Mouse (Mus musculus) thymus, postnatal 10 days (tissue): ENCODE results near the gene Baiap2l2.

Experiments used
- DNase-seq, 2 experiments: peaks; one replicate each; pipeline ENCODE4 v3.0.0; 2021; ENCODE audit warnings: low spot score in 2 of 2

The Baiap2l2 gene

DNA sequence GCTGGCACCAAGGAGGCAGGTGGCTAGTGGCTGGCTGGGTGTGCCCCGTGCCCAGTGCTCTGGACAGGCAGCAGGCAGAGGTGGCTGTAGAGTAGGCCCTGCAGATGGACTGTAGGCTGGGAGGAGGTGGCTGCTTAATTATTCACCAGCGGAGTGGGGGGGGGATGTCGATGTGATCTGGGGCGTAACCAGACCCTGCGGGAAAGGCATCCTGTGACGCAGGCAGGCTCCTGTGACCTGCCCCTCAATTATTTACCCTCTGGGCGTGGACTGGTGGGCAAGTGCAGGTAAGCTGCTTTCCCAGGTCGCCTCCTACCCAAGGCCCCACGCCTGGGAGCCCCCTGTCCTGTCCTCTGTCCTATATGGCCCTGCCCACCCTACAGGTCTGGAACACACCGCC lies at the start of gene Baiap2l2:
Gene Baiap2l2 (minus strand): TSS at position 139 of the 400 bp plus-strand sequence.
- DNase-seq, result no peak

DNA sequence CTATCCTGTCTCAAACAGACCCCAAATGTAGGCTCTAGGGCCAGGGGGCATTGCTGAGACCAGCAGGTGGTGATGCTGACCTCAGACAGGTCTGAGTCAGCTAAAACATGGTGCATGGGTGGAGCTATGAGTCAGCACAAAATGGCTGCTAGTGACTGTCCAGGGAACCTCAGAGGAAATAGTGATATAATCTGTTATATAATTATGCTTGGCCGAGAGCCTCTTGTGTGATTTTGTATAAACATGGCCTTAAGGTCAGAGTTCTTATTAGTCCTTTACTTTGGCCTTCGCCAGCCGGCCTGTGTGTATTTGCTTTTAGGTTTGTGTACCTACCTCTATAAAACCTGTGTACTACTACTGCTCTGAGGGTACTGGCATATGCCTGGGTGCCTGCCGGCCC lies 48.1 kb upstream of the Baiap2l2 start:
- no peak for DNase-seq

DNA sequence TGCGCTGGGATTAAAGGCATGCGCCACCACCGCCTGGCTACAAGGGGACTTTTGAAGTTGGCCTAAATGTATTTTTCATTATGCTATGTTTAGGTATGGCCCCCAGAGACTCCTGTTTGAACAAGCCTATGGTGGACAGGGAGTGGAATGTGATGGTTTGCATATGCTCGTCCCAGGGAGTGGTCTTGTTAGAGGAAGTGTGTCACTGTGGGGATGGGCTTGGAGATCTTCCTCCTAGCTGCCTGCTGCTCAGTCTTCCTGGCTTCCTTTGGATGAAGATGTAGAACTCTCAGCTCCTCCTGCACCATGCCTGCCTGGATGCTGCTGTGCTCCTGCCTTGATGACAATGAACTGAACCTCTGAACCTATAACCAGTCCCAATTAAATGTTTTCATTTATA lies 45.2 kb upstream of the Baiap2l2 start:
- no peak for DNase-seq

DNA sequence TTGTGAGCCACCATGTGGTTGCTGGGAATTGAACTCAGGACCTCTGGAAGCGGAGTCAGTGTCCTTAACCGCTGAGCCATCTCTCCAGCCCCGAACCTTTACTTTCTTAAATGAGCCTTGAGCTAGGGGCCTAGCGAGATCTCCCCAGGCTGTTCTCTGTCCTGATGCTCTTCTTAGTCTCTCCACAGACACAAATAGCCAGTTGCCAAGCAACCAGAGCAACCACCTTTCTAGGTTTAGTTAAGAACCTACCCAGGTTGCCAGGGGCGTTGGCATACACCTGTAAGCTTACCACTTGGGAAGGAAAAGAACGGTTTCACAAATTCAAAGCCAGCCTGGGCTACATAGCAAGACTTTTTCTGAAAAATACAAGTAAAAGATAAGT lies 44.6 kb upstream of the Baiap2l2 start:
- no peak for DNase-seq

DNA sequence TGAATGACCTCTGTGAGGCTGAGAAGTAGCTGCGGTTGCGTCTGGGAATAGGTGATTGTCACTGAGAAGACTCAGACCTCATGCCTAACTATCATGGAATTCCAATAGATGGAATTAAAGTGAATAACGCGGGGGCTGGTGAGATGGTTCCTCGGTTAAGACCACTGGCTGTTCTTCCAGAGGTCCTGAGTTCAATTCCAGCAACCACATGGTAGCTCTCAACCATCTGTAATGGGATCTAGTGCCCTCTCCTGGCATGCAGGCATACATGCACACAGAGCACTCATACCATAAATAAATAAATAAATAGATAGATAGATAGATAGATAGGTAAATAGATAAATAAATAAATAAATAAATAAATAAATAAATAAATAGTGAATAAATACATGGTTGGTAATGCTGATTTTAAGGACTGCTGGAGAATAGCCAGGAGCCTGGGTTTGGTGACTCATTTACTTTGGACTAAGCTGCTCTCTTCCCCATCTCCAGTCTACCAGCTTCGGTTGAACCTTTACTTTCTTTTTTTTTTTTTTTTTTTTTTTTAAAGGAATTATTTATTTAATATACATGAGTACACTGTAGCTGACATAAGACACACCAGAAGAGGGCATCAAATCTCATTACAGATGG lies 44.1 kb upstream of the Baiap2l2 start:
- DNase-seq, result no peak

DNA sequence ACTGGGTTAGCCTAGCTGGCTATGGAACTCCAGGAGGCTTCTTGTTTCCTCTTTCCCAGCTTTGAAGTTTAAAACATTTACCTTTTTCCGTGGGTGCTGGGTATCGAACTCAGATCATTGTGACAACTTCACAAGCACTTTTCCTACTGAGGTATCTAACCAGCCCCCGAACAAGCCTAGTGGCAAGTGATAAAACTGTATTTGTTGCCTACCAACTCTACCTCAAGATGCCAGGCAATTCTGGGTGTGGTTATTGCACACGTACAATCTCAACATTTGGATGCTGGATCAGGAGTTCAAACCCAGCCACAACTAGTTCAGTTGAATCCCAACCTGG lies 43.6 kb upstream of the Baiap2l2 start:
- DNase-seq, result no peak

DNA sequence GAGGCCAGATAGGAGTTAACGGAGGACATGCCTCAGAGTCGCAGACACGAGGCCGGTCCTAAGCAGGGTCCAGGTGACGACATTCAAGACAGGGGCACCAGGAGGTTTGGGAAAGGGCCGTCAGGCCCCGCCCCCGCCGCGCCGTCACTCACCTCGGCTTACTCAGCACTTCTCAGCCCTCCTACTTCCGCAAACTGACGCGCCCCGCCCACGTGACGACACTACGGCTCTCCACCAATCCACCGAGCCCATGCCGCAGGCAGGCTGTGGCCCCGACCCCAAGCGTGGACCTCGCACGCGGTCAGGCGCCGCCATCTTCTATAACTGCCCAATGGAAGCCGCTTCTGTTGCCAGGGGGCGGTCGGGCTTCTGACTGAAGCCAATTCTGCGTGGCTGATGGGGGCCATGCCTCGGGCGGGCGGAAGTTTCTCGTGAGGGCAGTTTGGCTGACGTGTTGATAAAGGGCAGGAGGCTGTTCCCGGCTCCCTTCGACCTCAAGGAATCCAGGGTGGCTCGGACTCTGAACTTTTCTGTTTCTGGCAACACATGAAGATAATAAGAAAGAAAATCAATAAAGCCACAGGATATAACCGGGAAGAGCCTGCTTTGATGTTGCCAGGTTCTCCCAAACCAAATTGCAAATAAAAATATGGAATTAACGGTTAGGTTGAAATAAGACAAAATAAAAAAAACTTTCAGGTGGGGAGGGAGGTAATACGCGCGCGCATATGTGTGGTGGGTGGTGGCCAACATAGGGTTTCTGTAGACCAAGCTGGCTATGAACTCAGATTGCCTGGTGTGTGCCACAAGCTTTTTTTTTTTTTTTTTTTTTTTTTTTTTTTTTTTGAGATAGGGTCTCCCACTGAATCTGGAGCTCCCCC lies 43.0 kb upstream of the Baiap2l2 start, which contains the start of gene Pla2g6:
Gene Pla2g6 (minus strand): TSS at position 333 of the 881 bp plus-strand sequence.
- DNase-seq, result peak; percentile 96

DNA sequence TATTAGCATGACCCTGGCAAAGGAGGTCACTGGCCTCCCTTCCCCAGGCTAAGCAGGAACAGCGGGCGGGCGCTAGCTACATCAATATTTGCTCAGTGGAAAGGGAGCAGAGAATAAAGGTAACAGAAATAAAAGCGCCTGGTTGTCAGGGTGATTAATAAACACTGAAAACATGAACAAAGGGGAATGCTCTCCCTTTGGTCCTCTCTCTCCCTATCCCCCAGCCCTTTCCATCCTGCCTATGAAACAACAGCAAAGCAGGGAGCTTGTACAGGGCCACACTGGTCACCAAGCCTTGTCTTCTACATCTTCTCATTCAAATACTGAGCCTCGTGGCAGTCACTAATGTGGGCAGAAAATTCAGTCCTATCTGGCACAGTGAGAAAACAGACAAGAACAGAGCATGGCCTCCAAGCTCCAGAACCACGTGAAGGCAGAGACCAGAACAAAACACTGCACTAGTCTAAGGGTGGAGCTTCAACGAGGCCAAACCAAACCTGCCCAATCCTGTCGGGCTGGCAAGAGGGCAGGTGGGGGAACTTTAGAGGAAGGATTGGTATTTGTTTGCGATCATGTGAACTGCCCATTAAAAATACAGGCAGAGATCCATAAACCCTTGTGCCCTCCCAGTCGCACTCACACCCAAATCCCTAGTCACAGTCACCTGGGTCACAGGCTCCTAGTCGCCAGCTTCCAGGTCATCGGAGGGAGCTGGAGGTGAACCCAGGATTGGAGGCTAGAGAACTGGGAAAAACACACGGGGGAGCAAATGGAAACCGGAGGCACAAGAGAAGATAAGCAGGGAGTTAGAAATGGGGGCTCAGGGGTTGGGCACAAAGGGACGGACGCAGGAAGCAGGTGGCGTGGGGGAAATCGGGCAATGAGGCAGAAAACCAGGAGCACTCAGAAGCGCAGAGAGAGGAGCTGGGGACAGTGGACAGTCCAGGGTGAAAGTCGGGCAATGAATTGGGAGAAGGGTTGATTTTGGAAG lies 41.9 kb upstream of the Baiap2l2 start:
- DNase-seq, result peak; percentile 36

DNA sequence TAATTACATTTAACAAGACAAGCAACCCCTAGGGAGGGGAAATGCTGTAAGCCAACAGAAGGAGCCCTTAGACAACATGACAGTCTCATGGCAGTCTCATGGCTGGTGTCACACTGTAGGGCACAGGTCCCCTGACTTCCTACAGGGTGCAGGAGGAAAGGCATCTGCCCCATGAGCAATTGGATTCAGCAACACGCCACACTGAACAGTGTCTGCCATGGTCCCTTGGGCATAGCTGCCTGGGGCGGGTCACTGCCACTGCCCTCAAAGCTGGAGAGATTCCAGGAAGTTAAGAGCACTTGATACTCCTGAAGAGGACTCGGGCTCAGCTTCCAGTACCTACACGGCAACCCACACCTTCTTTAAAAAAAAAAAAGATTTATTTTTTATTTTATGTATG lies 40.9 kb upstream of the Baiap2l2 start:
- no peak for DNase-seq

DNA sequence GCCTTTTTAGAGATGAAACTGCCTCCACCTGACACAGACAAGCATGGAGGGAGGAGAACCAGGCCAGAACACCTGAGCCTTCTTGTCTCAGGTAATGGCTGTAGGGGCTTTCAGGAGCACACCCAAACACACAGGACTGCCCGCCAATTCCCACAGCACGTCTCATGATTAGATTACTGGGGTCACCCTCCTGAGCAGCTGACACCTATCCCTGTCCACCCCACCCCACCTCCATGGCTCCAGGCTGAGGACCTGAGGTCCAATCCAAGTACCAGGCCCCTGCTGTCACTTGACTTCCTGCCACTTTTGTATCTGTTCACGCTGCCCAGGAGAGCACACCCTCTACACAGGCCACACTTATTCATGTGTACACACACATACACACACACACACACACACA lies 40.4 kb upstream of the Baiap2l2 start:
- no peak for DNase-seq

DNA sequence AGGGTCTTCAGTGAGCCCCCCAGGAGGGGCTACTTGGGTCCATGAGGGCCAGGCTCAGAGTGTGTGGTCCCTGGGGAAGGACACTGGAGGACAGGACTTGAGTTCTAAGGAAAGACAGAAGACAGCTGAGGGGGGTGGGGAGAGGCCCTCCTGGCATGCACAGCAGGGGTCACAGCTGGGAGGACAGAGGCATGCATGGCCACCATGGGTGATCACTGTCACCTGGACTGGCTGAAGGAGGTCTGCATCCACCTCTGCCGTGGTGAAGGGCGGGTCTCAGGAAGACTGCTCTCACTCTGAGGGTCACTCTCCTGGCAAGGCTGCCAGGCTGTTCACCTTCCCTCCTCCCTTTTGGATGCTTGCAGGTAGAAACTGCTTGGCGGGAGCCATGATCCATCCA lies 39.0 kb upstream of the Baiap2l2 start:
- DNase-seq, result no peak

DNA sequence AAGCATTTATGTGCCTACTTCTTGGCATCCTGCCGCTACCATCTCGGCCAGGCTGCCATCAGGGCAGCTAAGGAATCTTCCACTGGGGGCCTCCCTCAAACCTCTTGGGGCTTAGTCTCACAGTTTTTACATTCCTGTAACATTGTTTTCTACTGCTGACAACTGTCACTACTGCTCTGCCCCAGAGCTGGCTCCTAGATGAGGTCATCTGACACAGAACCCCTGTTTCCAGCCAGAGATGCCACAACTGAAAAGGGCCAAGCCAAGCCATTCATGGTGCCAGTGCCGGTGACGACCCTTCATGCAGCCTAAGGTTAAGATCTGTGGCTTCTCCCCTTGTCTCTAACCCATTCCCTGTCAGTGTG lies 38.4 kb upstream of the Baiap2l2 start:
- no peak for DNase-seq

DNA sequence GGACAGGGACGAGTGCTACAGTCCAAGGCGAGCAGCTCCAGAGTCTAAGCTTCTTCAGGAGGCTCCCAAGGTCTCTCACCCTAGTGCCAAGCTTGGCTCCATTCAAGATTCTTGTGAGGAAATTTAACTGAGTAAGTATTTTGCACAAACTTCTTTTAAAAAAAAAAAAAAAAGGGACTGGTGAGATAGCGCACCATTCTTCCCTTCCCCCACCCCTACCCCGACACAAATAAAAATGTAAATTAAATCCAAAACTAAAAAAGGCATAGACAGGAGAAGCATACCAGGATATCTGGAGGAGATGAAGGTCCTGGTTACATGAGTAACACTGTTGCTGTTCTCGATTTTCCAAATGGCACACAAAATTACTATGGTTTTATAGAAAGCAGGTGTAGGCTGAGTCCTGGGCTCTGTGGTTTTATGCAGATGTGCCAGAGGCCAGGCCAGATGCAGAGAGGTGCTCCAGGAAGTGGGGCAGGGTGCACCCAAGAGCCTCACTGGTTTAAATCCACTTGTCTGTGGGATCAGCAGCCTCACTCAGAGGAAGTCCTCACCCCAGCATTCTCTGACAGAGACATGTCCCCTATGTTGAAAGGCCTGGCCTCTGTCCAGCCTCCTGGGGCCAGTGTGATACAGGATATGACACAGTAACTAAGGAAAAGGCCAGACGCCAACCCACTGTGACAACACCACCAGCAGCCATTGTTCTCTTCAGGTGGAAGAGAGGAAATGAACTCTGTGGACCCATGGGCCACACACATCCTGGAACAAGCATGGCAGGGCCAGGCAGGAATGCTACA lies 37.9 kb upstream of the Baiap2l2 start:
- DNase-seq, result peak; percentile 75 to 85

DNA sequence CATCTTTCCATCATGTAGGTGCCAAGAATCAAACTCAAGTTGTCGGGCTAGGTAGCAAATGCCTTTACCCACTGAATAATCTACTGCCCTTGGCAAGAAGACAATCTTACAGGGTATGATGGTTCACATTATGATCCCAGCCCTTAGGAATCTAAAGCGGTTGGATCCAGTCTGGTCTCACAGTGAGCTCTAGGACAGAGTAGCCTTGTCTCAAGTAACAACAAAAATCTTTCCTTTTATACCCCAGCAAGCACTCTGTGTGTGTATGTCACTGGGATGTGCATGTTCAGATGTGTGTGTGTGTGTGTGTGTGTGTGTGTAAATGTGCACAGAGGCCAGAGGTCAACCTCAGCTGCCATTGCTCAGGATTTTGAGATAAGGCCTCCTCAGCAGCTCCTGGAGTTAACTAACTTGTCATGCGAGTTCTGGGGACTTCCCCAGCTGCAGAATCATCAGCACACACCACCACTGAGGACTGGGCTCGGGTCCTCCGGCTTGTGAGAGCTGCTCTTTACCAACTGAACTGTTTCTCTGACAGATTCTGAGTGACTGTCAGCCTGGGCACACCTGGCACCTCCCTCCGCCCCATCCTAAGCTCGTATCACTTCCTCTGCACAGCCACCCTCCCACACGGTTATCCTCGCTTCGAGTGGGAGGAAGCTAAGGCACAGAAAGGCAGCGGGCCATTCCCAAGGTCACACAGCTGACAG lies 37.1 kb upstream of the Baiap2l2 start:
- DNase-seq, result peak; percentile 80 to 83

DNA sequence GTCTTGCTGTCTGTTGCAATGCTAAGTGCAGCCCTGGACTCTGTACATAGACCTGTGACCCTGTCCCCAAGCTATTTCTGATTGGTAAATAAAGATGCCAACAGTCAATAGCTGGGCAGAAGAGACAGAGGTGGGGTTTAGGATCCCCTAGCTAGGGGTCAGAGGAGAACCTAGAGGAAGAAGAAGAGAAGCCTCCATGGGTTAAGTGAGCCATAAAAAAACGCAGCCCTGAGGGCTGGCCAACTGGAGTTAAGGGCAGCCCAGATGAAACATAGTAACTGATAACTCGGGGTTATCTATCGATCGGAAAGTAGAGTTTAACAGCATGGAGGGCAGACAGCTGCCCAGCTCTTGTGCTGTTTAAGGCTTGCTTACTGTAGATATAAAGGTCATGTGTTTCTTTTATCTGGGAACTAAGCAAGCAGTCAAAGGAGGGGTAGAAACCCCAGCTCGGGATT lies 36.4 kb upstream of the Baiap2l2 start:
- DNase-seq, result no peak

DNA sequence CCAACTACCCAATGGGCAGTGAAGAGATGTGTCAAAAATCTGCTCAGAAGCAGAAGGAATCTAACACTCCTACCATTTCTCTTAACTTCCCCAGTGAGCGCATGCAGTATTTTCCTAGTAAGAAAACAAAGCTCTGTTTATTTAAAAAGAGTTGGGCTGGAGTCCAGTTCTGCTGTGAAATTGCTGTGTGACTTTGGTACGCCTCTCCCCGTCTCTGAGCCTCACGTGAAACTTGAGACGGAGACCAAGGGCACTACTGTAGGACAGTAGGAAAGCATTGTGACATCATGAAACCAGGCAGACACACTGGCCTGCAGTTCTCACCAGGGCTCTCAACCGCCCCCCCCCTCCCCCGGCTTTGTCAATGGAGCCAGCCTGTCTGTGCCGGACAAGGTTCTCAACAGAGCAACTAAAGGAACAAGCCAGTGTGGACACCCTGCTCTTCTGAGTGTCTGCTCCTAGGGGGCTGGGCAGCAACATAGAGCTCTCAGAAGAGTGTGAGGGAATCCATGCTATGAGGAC lies 28.6 kb upstream of the Baiap2l2 start:
- no peak for DNase-seq

DNA sequence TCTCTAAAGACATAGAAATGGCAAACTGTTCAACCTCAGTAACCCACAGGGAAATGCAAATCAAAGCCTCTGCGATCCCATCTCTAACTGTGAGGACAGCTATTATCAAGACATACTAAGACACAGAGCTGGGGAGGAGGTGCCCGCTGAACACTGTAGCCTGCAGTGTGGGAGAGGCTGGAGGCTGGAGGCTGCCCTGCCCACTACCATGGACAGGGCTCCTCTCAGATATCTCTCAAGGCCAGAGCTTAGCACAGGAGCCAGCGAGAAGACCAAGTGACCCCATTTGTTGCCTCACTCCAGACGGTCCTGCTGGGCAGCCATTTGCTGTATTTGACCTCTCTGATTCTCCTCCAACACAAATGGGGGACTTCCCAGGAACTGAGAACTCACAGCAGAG lies 22.5 kb upstream of the Baiap2l2 start:
- no peak for DNase-seq

DNA sequence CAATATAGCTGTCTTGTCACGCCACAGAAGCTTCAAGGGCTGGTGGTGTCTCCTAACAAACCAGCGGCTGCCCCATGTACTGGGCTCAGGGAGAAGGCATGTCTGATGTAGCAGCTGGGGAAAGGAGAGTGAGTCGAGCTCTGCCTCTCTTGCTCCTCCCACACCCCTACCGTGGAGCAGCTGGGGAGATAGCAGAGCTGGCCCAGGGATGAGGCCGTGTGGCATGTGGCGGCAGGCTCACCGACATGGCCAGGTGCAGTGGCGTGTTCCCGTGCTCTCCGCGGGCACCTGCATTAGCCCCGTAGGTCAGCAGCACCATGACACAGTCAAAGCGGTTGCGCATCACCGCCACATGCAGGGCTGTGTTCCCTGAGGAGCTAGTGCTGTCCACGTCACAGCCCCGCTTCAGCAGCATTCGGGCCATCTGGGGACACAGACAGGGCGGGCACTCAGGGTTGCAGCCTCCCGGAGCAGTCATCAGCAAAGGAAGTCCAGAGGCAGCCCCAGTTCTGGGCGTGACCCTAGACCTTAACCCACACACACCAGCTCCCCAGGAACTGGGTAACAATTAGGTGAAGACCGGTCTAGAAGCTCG lies 20.8 kb upstream of the Baiap2l2 start:
- DNase-seq, result no peak

DNA sequence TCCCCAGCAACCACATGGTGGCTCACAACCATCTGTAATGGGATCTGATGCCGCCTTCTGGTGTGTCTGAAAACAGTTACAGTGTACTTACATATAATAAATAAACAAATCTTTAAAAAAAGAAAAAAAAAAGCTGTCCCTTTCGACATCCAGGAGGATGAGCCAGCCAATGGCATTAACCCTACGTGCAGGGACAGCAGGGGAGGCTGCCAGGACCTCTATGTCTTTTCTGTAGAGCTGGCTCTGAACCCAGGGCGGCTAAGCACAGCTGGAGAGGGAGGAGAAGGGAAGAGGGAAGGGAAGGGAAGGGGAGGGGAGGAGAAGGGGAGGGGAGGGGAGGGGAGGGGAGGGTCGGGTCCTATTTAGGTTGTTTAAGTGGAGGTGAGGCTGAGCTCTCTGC lies 19.5 kb upstream of the Baiap2l2 start:
- no peak for DNase-seq

DNA sequence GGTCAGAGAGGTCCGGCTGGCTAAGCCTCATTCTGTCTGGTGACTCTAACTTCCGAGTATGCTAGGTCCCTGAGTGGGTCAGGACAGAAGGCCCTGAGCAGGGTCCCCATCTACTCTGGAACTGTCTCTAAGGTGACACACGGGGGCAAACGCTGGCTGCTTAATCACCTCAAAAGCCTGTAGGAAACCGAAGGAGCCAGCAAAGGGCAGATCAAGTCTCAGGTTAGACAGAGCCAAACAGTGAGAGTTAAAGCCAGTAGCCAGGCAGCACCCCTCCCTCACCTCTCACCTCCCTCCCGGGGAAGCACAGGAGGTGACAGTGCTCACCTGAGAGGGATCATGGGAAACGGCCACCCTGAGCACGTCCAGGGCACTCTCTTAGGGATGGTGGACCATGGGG lies 18.4 kb upstream of the Baiap2l2 start:
- peak; percentile 29 to 58 for DNase-seq
